Mouse (Mus musculus): ENCODE results near the gene D3Ertd254e.
"Not testable (repeated sequence)": the region's sequence is repeated elsewhere in the genome, so short reads cannot be mapped to it uniquely, and the experiment has no call there.

The D3Ertd254e gene

GRCm38 (mm10) chr3:36150934-36151686, at the start of gene D3Ertd254e:
TSS of gene D3Ertd254e (plus strand) at chr3:36151017.
- DNase-seq (ENCODE audit: low spot score in 2 of 2), result peak; percentile 74 to 79

GRCm38 (mm10) chr3:36116076-36116475, 34.7 kb upstream of the D3Ertd254e start:
- DNase-seq (ENCODE audit: low spot score in 2 of 2), result no peak

- DNase-seq (ENCODE audit: low spot score in 2 of 2), result no peak
These were observed 30.9 kb upstream of the D3Ertd254e start for GRCm38 (mm10) chr3:36119684-36120548.

DNA sequence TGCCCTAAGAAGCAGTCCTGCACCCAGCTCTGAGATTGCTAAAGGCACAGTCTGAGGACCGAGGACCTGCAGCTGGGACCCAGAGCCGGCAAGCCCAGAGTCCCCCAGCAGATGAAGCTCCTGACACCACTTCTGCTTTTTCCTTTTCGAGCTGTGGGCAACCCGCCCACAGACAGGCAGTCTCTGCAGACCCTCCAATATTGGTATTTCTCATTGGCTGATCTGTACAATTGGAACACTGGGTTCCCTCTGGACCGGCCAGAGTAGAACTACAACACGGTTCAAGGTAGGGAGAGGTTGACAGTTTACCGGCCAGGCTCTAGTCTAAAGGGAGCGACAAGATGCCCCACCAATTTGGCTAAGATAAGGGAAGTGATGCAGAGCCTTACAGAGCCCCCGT, 24.6 kb upstream of the D3Ertd254e start:
- DNase-seq (ENCODE audit: low spot score in 2 of 2), result not testable (repeated sequence)

- DNase-seq (ENCODE audit: low spot score in 2 of 2), result no peak
These were observed 14.7 kb upstream of the D3Ertd254e start for GRCm38 (mm10) chr3:36136152-36136551.

DNA sequence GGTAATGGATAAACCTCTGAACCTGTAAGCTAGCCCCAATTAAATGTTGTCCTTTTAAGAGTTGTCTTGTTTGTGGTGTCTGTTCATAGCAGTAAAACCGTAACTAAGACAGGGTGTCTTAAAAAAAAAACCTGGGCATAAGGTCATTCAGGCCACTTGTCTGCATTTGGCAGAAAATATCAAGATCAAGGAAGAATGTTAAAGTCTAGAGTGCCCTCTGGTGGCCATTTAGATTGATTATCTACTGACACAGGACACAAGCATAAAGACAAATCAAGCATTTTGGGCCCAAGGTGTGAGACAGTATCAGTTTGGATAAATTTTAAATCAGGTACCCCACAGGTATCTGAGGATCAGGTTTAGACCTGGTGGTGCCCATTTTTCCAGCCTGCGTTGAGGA, 13.3 kb upstream of the D3Ertd254e start:
- DNase-seq (ENCODE audit: low spot score in 2 of 2), result no peak

- no peak for DNase-seq (ENCODE audit: low spot score in 2 of 2)
These were observed 12.6 kb upstream of the D3Ertd254e start for GRCm38 (mm10) chr3:36138171-36138660.

DNA sequence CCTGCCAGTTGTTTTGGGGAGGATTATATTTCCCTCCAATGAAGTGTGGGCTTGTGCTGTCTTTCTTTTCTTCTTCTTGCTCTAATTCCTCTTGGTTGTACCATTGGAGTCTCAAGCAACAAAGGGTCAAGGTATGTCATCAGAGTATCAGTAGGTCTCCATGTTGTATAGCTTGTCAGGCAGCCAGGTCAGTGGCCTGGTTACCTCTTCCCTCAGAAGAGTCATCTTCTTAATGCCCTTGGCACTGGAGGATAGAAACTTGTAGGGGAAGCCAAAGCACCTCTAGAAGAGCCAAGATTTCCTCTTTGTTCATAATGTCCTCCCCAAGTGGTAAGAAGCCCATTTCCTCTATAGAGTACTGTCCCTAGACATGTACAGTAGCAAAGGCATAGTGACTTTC, 11.8 kb upstream of the D3Ertd254e start:
- no peak for DNase-seq (ENCODE audit: low spot score in 2 of 2)

- DNase-seq (ENCODE audit: low spot score in 2 of 2), result no peak
These were observed 282 bp upstream of the D3Ertd254e start for GRCm38 (mm10) chr3:36150537-36150933.

DNA sequence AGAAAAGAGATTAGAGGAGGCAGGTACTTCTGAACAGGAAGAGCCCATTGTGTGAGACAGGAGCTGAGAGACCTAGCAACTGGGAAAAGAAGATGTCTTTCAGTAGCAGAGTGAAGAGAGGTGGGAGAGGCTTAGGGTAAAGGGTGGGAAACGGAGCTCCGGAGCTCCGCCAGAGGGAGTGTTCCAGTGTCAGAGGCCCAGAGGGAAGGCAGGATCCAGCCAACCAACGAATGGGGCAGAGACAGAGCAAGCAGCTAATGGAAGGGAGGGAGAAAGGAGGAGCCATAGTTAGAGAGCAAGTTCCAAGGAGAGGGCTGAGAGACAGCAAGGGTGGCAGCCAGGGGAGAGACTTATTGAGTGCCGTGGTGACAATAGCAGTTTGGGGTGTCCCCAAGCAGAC, 4.5 kb downstream of the D3Ertd254e start:
- DNase-seq (ENCODE audit: low spot score in 2 of 2), result no peak

DNA sequence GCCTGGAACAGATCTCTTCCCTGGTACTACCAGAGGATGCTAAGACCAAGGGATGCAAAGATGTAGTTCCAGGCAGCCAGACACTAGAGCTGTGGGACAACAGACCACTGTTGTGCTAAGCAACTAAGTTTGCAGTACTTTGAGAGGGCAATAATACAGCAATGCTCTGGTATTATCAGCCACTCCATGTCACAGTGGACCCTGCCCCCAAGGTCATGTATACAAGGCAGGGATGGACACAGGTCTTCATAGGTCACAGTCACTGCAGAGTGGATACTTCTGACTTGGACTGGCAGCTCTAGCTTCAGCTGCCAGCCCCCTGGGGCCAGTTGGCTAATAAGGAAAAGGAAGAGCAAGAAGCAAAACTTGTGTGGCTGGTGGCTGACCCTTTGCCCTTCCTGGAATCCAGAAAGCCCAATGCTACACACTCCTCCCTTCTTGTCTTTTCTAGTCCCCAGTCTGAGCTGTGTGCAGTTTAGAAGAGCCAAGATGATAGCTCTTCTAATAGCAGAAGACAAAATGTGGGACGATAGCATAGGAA, 19.9 kb downstream of the D3Ertd254e start:
- no peak for DNase-seq (ENCODE audit: low spot score in 2 of 2)

GRCm38 (mm10) chr3:36171348-36171747, 20.5 kb downstream of the D3Ertd254e start:
- no peak for DNase-seq (ENCODE audit: low spot score in 2 of 2)

GRCm38 (mm10) chr3:36173761-36174160, 22.9 kb downstream of the D3Ertd254e start:
- DNase-seq (ENCODE audit: low spot score in 2 of 2), result peak; percentile 12 to 49

GRCm38 (mm10) chr3:36181519-36181918, 30.7 kb downstream of the D3Ertd254e start:
- DNase-seq (ENCODE audit: low spot score in 2 of 2), result peak; percentile 6 to 27

- DNase-seq (ENCODE audit: low spot score in 2 of 2), result no peak
These were observed 35.7 kb downstream of the D3Ertd254e start for GRCm38 (mm10) chr3:36186510-36186909.

DNA sequence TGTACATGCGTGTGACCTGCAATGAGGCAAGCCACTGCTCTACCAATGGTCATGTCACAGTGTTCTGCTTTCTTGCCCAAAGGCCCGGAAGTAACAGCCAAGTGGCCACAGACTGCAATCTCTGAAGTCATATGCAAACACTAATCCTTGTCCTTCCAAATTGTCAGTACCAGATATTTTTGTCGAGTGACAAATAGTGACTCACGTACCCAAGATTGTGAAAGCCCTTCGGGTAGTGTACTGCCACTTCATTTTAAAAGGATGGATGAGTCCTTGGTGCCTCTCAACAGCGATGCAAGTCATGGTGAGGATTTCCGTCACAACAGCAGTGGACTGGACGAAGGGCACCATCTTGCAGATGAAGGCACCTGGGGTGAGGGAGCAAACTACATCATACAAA, 38.4 kb downstream of the D3Ertd254e start:
- DNase-seq (ENCODE audit: low spot score in 2 of 2), result no peak

DNA sequence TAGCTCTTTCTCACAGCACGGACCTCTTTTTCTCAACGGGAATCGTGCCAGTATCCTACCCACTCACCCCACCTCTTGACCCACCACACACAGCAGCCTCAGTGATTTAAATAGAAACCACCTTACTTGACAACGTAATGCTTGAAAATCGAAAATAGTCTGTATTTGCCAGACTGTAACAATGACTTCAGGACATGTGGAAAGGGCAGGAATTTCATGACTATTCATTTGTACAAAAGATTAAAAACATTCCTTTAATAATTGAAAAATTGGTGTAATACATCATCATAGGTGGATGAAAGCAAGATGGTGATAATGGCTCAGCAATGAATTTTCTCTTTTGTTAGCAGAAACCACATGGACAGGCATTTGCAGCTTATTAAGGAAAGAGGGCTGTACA, 50.3 kb downstream of the D3Ertd254e start:
- no peak for DNase-seq (ENCODE audit: low spot score in 2 of 2)

DNA sequence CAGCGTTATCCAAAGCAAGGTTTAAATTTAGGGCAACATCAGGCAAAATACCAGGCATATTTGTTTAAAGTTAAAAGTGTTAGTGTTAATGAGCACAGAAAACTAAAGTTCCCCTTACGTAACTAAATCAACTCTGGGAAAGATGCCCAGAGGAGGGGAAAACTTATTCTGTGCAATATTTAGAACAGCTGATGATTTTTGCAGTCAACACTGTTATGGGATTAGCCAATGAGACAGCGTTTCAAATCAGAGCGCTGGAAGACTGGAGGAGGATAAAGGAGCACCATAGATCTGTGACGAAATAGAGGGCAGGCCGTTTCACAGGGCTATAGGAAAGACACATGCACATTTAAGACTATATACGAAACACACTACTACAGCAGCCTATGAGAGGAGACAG, 52.1 kb downstream of the D3Ertd254e start:
- no peak for DNase-seq (ENCODE audit: low spot score in 2 of 2)

DNA sequence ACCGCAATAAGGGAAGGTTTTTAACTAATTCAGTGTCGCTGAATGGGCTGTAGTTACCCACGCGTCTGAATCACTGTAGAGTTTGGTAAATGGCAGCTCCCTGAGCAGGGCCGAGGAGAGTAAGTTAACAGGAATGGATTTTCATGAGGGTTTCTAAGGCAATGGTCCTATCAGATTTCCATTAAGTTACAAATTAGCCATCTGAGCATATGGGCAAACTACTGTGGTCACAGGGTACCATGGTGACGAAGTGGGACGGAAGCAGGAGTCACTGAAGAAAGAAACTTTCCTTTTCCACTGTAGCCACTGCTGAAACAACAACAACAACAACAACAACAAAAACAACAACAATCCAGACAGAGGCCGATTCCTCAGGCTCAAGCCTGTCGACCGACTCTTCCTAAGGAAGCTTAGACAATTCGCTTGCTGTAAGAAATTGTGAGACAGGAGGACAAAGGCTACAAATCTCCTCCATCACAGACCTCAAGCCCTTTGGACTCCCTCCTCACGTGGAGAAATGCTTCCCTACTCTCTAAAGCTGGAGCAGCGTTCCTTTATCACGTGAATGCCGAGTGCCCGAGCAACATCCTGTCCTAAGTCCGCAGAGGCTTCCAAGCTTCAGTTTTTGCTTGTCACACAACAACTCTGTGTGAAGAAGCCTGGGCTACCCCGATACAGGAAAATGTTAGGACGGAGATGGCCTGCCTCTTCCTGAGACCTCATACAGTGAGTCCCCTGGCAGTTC, 56.9 kb downstream of the D3Ertd254e start:
- no peak for DNase-seq (ENCODE audit: low spot score in 2 of 2)

GRCm38 (mm10) chr3:36209776-36210555, 59.1 kb downstream of the D3Ertd254e start:
- DNase-seq (ENCODE audit: low spot score in 2 of 2), result no peak

GRCm38 (mm10) chr3:36210939-36211338, 60.1 kb downstream of the D3Ertd254e start:
- no peak for DNase-seq (ENCODE audit: low spot score in 2 of 2)

All from urinary bladder, adult 18-20 months (tissue).